Mouse (Mus musculus) lung, adult 18-20 months (tissue): ENCODE data around the gene Klhl42.

Source experiments
- DNase-seq, 2 experiments: peaks; one replicate each; pipeline ENCODE4 v3.0.0; 2022; ENCODE audit warnings: mixed read lengths in 2 of 2

The Klhl42 gene

DNA sequence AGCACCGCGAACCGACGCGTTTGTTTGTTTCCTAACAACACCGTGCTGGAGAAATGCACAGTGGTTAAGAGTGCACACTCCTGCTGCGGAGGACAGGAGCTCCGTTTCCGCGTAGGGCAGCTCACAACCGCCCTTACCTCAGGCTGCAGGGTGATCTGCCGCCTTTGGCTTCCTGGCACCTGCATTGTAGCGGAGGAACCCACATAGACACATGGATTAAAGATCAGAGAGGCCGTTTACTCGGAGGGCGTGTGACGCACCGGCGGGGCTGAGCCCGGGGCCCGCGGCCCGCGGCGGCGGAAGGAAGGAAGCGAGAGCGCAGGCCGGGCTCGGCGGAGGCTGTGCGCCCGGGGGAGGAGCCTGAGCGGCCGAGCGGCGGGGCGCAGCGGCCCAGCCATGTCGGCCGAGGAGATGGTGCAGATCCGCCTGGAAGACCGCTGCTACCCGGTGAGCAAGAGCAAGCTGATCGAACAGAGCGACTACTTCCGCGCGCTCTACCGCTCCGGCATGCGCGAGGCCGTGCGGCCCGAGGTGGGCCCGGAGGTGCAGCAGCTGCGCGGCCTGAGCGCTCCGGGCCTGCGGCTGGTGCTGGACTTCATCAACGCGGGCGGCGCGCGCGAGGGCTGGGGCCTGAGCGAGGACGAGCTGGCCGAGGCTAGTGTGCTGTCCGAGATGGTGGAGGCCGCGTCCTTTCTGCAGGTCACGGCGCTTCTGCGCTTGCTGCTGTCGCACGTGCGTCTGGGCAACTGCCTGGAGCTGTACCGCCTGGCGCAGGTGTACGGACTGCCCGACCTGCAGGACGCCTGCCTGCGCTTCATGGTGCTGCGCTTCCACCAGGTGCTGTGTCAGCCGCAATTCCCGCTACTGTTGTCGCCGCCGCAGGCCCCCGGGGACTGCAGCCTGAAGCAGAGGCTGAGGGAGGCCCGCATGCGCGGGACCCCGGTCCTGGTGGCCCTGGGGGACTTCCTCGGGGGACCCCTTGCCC is at the start of gene Klhl42:
Klhl42 (plus strand) TSS at position 244 of the 985 bp plus-strand sequence.
- DNase-seq: peak; percentile 67 to 72

DNA sequence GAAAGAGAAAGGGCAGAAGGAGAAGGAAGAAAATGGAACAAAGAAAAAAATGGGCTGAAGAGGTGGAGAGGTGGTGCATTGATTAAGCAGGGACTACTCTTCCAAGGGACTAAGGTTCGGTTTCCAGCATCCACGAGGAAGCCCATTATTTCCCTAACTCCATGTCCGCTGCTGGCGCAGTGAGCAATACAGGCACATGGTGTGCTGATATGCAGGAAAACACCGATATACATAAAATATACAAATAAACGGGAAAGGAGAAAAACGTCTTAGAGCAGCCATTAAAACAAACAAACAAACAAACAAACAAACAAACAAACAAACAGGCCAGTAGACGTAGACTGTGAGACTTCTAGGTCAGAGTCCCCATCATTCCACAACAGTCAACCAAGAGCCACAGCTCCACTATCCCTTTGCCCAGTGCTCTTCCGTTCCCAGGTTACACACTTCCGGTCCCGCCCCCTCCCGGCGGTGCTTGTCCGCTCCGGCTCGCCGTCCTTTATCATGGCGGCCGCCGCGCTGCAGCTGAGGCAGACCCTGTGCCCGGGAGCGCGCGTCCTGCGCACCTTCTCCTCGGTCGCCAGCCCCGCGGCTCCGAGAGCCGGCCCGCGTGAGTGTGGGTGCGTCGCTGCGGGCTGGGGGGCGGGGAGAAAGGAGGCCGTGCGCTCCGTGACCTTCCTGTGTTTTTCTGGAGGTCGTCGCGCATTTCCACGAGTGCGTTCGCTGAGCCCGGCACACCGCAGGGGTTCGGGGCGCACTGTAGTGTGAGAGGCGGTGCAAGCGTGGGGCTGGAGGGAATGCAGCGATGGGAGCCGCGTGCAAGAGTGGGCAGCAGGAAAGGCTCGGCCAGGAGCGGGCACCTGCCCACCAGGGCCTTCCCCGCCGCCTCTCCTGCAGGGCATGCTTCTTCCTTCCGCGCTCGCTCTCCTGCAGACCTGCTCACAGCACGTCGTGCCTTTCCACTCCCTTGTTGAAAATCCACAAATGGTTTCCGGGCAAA is 48.6 kb upstream of the Klhl42 start, which contains the start of gene Mrps35:
Mrps35 (plus strand) TSS at position 474 of the 1,000 bp plus-strand sequence.
- peak; percentile 87 to 91 for DNase-seq

DNA sequence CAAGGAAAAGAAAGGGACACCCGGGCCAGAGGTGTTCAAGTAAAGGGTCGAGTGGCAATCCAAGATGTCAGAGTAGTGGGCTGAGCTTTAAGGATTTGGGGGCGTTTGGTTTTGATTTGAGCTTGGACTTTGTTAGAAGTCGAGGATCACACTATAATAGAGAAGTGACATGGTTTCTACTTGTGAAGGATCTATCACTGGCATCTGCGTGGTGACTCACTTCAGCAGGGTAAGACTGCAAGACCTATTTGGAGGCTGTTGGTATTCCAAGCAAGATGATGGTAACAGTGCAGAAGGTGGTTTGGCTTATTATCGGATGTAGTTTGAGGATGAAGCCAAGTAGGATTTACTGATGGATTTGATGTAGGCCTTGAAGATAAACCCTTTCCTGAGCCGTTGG is 47.5 kb upstream of the Klhl42 start:
- DNase-seq: no peak

- DNase-seq: no peak
Measured at GRCm38 (mm10) chr6:147049239-147049805, 41.9 kb upstream of the Klhl42 start.

GRCm38 (mm10) chr6:147051666-147052065 is 39.5 kb upstream of the Klhl42 start:
- no peak for DNase-seq

DNA sequence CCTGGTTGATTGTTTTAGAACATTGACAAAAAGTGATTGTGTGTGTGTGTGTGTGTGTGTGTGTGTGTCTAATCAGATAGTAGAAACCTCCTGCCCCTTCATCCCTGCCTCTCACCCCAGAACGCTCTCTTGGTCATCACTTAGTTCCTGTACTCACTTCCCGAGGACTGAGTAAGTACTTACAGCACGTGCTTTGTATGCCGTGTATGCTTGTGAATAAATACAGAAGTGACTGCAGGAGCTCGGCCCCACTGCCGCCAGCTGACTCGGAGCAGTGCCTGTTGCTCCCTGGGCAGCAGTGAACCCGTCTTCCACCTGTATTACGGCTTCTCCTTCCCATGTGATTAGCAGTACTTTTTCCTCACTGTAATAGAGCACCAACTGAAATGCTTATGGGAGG is 38.7 kb upstream of the Klhl42 start:
- DNase-seq: no peak

GRCm38 (mm10) chr6:147053785-147054646 is 37.2 kb upstream of the Klhl42 start:
- DNase-seq: no peak

DNA sequence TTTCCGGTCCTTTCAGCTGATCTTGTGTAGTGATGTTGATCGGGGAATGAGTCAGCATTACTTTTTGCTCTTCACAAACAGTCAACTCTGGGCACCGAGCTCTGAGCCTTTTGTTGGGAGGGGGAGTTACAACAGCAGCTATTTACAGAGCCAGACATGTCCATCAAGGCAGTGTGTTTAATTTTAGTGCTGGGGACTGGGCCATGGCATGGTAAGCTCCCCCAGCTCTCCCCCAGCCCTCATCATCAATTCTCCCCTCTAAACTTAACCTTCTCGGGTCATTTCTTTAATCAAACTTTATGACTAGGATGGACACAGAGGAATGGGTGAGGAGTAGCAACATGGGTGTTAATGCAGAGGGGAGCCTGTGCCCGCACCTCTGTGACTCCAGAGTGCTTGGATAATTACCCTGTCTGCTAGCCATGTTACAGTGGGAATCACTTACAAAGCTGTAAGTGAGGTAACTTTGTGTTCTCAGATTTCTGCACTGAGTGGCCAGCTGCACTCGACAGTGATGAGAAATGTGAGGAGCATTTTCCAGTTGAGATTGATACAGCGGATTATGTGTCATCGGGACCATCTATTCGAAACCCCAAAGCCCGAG is 35.7 kb upstream of the Klhl42 start:
- no peak for DNase-seq

- no peak for DNase-seq
Measured at GRCm38 (mm10) chr6:147059326-147059725, 31.9 kb upstream of the Klhl42 start.

GRCm38 (mm10) chr6:147061630-147062029 is 29.5 kb upstream of the Klhl42 start:
- no peak for DNase-seq

GRCm38 (mm10) chr6:147062034-147062433 is 29.1 kb upstream of the Klhl42 start:
- no peak for DNase-seq

DNA sequence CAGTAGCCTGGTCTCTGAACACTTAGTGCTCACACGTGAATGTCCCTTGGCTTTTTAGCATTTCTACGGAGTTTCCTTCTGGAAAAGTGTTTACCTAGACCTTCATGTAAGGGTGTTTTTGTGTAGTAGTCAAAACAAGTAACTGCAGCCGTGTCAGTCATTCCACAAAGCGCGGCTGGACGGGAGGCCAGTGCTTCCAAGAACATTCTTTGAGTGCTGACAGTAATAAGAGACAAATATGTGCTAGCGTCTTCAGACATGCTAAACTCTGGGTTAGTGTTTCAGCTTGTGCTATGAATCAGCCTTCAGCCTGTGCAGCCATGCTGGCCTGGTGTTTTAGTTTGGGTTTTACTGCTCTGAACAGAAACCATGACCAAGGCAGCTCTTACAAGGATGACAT is 28.5 kb upstream of the Klhl42 start:
- no peak for DNase-seq

DNA sequence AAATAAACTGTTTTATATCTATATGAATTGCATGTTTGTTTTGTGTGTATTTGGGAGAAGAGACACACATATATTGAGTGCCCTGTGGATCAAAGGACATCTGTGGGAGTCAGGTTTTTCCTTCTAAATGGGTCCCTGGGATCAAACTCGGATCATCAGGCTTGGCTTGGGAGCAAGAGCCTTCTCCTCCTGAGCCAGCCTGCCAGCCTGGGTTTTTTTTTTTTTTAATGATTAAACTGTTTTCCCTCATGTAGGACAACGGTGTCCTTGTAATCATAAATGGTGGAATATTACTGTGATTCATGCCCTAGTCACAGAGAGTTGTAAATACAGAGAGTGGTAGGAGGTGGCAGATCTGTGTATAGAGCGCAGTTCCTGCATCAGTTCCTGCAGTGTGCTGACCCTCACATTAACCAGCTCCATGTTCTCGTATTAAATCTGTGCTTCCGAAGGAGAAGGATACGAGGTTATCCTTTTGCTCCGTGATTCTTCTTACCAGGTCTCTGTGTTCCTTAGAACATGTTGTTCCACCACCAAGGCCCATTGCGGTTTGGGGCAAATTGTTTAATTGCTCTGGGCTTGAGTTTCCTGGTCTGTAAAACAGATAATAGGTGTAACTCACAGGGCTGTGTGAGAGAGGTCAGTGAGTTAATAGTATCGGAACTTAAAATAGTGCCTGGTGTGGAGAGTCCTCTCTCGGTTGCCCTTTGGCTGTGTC is 26.8 kb upstream of the Klhl42 start:
- DNase-seq: no peak

DNA sequence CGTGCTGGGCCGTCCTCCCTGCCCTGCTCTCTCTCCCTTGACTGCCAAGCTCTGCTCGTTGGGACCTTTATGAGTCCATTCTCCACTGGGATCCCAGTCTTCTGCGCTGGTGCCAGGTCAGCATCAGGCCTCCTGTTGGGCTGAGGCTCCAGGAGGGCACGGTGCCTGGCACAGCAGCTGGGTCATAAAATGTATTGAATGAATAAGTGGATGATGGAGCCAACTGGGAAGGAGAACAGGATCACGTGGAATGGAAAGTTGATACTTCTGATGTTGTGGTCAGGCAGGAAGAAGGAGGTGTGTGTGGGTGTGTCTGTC is 26.3 kb upstream of the Klhl42 start:
- DNase-seq: no peak

- DNase-seq: no peak
Measured at GRCm38 (mm10) chr6:147075808-147076387, 15.3 kb upstream of the Klhl42 start.

- no peak for DNase-seq
Measured at GRCm38 (mm10) chr6:147076878-147077277, 14.3 kb upstream of the Klhl42 start.

DNA sequence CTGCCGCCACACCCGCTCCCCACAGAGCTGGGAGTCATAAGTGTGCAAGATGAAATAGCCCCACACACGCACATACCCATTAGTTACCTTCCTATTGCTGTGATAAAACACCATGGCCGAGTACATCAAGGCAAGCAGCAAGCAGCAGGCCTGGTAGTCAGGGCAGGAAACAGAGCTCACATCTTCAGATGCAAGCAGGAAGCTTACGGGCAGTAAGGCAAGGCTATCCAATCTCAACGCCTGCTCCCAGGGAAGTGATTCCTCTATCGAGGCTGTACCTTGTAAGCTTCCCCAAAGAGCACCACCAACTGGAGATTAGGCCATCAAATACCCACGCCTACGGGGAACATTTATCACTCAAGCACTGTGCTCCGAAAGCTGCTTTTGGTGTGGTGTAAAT is 11.3 kb upstream of the Klhl42 start:
- no peak for DNase-seq

- DNase-seq: no peak
Measured at GRCm38 (mm10) chr6:147085398-147086040, 5.7 kb upstream of the Klhl42 start.

DNA sequence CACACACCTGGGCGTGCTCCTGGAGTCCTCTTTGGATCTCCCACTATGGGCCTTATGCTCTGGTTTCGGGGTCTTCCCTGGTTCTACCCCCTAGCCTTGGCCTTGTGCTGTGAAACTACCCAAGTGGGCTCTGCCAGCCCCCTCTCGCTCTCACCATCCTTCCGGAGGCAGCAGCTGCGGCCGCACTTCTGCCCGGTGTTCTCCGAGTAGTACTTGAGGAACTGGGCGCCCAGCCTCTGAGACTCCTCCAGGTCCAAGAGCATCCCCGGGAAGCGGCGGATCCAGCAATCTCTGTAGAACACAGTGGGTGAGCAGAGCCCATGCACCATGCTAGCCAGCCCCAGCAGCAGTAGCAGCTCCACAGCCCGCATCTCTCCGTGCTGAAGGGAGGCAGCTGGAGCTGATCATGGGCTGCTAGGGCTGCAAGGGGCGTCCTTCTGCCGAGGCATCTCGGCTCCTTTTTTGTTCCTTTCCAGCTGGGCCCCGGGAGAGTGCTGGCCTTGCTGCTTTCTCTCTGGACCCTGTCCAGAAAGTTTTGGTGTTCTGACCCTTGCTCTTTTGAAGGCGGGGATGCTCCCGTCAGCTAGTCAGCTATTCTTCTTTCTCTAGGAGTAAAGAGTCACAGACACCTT is 4.5 kb upstream of the Klhl42 start, which contains the start of gene Mansc4:
Mansc4 (minus strand) TSS at position 439 of the 632 bp plus-strand sequence.
- DNase-seq: peak in 1 of 2 experiments; percentile 27
